Mouse (Mus musculus) forebrain, embryonic 11.5 days (tissue): ENCODE results near the gene Stil. TPM values are rescaled to one million over a fixed set of nuclear protein-coding genes. Genes with fewer than 3 reads are reported as not detected.

Experiments used
- ATAC-seq: fragments of 200-750 bp; cut with Nextera tagmentation; replicated peaks from 2 replicates; pipeline ENCODE4 v1.8.0; 2017; ENCODE audit warnings: moderate TSS enrichment; ENCODE audit not compliant: low FRiP score
- DNase-seq: peaks from one replicate; pipeline ENCODE4 v3.0.0-alpha.2; 2017; ENCODE audit warnings: low spot score
- H3K27ac ChIP-seq: fragments of 300-500 bp; sonication (generic); 2 replicates; pipeline ENCODE4 v1.5.1; 2014; ENCODE audit warnings: low read depth, low read length
- H3K27me3 ChIP-seq: fragments of 300-500 bp; sonication (generic); 2 replicates; pipeline ENCODE4 v1.6.1; 2014; ENCODE audit warnings: mild to moderate bottlenecking, low read length, mixed read lengths; ENCODE audit not compliant: control insufficient read depth, insufficient read depth
- H3K36me3 ChIP-seq: fragments of 300-500 bp; sonication (generic); 2 replicates; pipeline ENCODE4 v1.6.1; 2014; ENCODE audit warnings: mild to moderate bottlenecking, low read length, moderate library complexity, mixed read lengths; ENCODE audit not compliant: control insufficient read depth, insufficient read depth
- H3K4me1 ChIP-seq: fragments of 300-500 bp; sonication (generic); replicated peaks from 2 replicates; pipeline ENCODE4 v1.6.1; 2014; ENCODE audit warnings: low read length, mixed read lengths; ENCODE audit not compliant: control insufficient read depth, insufficient read depth
- H3K4me2 ChIP-seq: fragments of 300-500 bp; sonication (generic); 2 replicates; pipeline ENCODE4 v1.6.1; 2014; ENCODE audit warnings: low read depth, mild to moderate bottlenecking, low read length, moderate library complexity, mixed read lengths; ENCODE audit not compliant: severe bottlenecking
- H3K4me3 ChIP-seq: fragments of 300-500 bp; sonication (generic); 2 replicates; pipeline ENCODE4 v1.5.1; 2014; ENCODE audit warnings: low read depth, low read length
- H3K9ac ChIP-seq: fragments of 300-500 bp; sonication (generic); 2 replicates; pipeline ENCODE4 v1.6.1; 2014; ENCODE audit warnings: low read length
- H3K9me3 ChIP-seq: fragments of 300-500 bp; sonication (generic); 2 replicates; pipeline ENCODE4 v1.6.1; 2016; ENCODE audit warnings: low read length, mixed read lengths; ENCODE audit not compliant: control insufficient read depth
- WGBS: fragments of 180-500 bp; shearing (Covaris S2); extraction: QIAGEN DNeasy Blood & Tissue Kit; methylation state at CpG from one replicate; pipeline ENCODE4 v1.1.7; 2014; 5-methylcytosine and 5-hydroxymethylcytosine counted together
- polyA plus RNA-seq: library from polyadenylated mRNA; unstranded; fragments of >200 nt; fragmentation: Nextera tagmentation; extraction: Ambion mirVana; gene quantifications from 2 replicates; pipeline ENCODE4 v1.2.1, GENCODE M21; 2014

Stil gene
- polyA plus RNA-seq, 1 experiment from 2014 or later = 32.2 TPM

DNA sequence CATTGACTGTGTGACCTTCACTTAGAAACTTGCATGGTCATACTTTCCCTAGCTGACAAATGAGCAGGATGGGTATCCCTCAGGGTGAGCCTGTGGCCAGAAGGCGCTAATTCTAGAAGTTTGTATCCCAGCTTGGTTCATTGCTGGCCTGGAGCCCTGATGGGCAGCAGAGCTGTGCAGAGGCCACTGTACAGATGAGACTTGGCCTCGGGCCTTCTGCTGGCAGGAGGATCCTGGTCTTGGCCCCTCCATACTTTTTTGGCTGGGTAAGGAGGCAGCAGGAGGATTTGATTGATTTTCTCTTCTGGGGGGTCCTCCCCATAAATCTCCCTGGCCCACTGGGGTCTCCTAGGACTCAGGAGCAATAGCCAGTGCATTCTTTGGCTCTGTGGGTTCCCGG is 83.1 kb downstream of the Stil start:
- no peak overlapping the region for H3K4me2 ChIP-seq
- H3K36me3 ChIP-seq = no peaks in the 10 kb centered on the region
- H3K9ac ChIP-seq = no peak overlapping the region
- no peak overlapping the region for H3K4me3 ChIP-seq
- H3K27ac ChIP-seq = no peak overlapping the region
- DNase-seq (no peak), ATAC-seq (no peak)
- H3K4me1 ChIP-seq = peaks cover 18% of the 10 kb centered on the region
- WGBS = 88% methylated on average over 3 of the region's 3 CpGs
- H3K27me3 ChIP-seq = no peaks in the 10 kb centered on the region
- no peaks in the 10 kb centered on the region for H3K9me3 ChIP-seq

DNA sequence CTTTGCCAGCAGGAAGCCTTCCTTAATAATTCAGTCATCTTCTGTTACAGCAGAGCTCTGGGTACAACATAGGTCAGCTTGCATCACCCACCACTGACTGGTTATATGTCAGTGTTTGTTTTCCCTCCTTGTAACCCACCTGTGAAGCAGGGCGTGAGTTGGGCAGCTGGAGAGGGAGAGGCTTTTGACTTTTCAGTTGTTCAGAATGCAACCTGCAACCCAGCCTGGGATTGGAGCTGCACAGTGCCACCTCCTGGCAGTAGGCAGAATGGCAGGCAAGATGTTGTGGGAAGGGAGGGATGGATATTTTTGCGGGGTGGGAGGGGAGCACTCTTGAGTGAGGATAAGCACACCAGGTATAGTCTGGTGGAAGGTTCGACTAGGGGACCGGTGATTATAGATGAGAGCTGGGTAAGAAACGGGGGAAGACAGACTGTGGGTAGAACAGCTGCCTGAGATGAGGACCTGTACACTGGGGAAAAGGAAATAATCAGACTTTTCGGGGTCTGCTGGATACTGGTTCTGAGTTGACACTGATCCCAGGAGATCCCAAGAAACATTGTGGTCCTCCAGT is 85.7 kb downstream of the Stil start:
- Histone ChIP-seq H3K4me2 (no peak overlapping the region), H3K27ac (no peak overlapping the region), H3K9ac (no peak overlapping the region), H3K4me3 (no peak overlapping the region), H3K36me3 (no peaks in the 10 kb centered on the region), H3K27me3 (peaks cover 2% of the 10 kb centered on the region; the same call in 1 of the 2 replicates), H3K9me3 (no peaks in the 10 kb centered on the region), H3K4me1 (no peaks in the 10 kb centered on the region)
- ATAC-seq (peak; percentile 50), DNase-seq (peak; percentile 76)
- WGBS = 25% methylated on average over 6 of the region's 6 CpGs

- 70% methylated on average over 4 of the region's 4 CpGs for WGBS
- peaks cover 2% of the 10 kb centered on the region; the same call in 1 of the 2 replicates for H3K27me3 ChIP-seq
- no peak overlapping the region for H3K27ac ChIP-seq
- no peaks in the 10 kb centered on the region for H3K4me1 ChIP-seq
- H3K9me3 ChIP-seq = no peaks in the 10 kb centered on the region
- H3K4me3 ChIP-seq = no peak overlapping the region
- H3K4me2 ChIP-seq = no peak overlapping the region
- DNase-seq (no peak), ATAC-seq (no peak)
- no peaks in the 10 kb centered on the region for H3K36me3 ChIP-seq
- H3K9ac ChIP-seq = no peak overlapping the region
Observed at GRCm38 (mm10) chr4:115086257-115086656, 86.3 kb downstream of the Stil start.

DNA sequence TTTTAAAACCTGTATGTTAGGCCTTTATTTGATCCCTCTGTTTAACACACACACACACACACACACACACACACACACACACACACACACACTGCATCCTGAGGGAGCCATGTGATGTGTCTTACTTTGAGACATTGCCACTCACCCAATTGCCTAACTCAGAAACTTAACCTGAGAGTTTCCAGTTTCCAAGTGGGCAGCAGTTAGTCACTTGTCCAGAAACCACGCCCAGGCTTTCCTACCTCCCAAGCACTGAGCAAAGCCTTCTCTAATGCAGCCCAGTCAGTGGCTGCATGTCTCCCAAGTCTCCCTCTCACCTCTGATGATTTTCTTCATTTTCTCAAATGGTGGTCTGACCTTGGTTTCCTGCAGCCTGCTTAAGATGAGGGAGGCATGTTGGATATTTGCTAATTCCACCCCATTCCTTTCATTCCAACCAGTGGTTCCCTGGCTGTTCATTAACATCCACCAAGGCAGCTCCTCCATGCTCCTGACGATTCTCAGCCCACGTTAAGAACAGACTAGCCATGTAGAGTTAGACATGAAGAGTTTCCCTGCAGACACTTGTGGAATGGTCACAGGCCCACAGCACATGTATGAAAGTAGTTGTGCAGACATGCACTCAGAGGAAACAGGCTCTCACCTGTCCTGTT is 86.9 kb downstream of the Stil start:
- DNase-seq (no peak), ATAC-seq (no peak)
- Histone ChIP-seq H3K9me3 (no peaks in the 10 kb centered on the region), H3K9ac (no peak overlapping the region), H3K27ac (no peak overlapping the region), H3K27me3 (peaks cover 2% of the 10 kb centered on the region; the same call in 1 of the 2 replicates), H3K4me1 (no peaks in the 10 kb centered on the region), H3K4me3 (no peak overlapping the region), H3K36me3 (no peaks in the 10 kb centered on the region), H3K4me2 (no peak overlapping the region)
- WGBS = 62% methylated on average over 3 of the region's 3 CpGs

- Histone ChIP-seq H3K27me3 (peaks cover 2% of the 10 kb centered on the region; the same call in 1 of the 2 replicates), H3K9ac (no peak within 1 kb of the TSS), H3K4me3 (no peak within 1 kb of the TSS), H3K4me1 (no peaks in the 10 kb centered on the region), H3K9me3 (no peaks in the 10 kb centered on the region), H3K27ac (no peak within 1 kb of the TSS), H3K4me2 (no peak within 1 kb of the TSS), H3K36me3 (no peaks in the 10 kb centered on the region)
- ATAC-seq = no peak
- DNase-seq = no peak
- WGBS = 31% methylated on average over 11 of the region's 11 CpGs
Observed at GRCm38 (mm10) chr4:115088611-115089338, 88.8 kb downstream of the Stil start, which contains the start of gene Pdzk1ip1. Gene Pdzk1ip1 (plus strand): TSS chr4:115088708.

DNA sequence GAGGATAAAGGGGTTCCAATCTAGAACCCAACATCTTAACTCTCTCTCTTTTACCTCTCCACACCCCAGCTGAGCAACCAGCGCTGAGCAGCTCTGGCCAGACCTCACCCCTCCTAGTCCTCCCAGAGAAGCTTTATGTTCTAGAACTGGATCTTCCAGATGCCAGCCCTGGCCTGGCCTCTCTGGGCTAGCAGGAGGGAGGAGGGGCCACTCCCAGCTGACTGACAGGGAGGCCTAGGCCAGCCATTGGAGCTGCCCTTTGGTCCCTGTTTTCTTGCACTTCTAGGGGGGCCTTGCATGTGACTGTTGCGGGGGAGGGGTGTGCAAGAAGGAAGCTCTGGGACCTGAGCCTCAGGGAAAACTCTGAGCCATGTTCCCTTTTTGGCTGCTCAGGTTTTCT is 90.6 kb downstream of the Stil start:
- ATAC-seq = no peak
- H3K4me1 ChIP-seq = peaks cover 1% of the 10 kb centered on the region; the same call in 1 of the 2 replicates
- H3K4me3 ChIP-seq = no peak overlapping the region
- no peaks in the 10 kb centered on the region for H3K36me3 ChIP-seq
- no peak overlapping the region for H3K4me2 ChIP-seq
- DNase-seq = peak; percentile 38
- no peaks in the 10 kb centered on the region for H3K9me3 ChIP-seq
- H3K27ac ChIP-seq = no peak overlapping the region
- no peak overlapping the region for H3K9ac ChIP-seq
- 59% methylated on average over 2 of the region's 2 CpGs for WGBS
- peaks cover 8% of the 10 kb centered on the region for H3K27me3 ChIP-seq

DNA sequence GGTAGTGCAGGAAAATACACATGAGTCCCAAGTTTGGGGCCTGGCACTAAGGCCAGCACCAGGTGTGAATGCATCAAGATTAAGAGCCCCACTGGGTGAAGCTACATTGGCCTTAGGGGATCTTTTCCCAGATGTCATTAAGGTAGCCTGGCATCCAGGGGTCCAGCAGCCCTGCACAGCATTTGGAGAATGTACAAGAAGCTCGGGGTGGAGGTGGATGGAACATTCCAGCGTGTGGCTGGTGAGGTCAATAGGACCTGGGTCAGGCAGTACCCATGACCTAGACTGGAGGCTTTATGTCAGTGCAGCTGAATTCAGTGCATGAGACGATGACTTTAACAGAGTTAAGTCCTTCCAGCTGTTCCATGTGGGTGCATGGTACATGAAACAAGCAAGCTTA is 91.8 kb downstream of the Stil start:
- H3K36me3 ChIP-seq = no peaks in the 10 kb centered on the region
- peaks cover 17% of the 10 kb centered on the region for H3K27me3 ChIP-seq
- H3K9ac ChIP-seq = no peak overlapping the region
- no peaks in the 10 kb centered on the region for H3K9me3 ChIP-seq
- 84% methylated on average over 3 of the region's 3 CpGs for WGBS
- no peak overlapping the region for H3K4me2 ChIP-seq
- peak; percentile 47 for DNase-seq
- no peak for ATAC-seq
- H3K4me3 ChIP-seq = no peak overlapping the region
- no peak overlapping the region for H3K27ac ChIP-seq
- H3K4me1 ChIP-seq = peaks cover 2% of the 10 kb centered on the region; the same call in 1 of the 2 replicates
